Mouse (Mus musculus) testis, adult 2 months (tissue): ENCODE data around the gene Dbt.

Source experiments
- CTCF ChIP-seq: fragments of 200-500 bp; IDR thresholded peaks from 2 replicates; pipeline ENCODE4 v1.5.1; 2012; ENCODE audit warnings: low read depth, mild to moderate bottlenecking, inconsistent platforms, low read length, moderate library complexity; ENCODE audit not compliant: control insufficient read depth, insufficient read depth, insufficient replicate concordance
- POLR2A ChIP-seq: fragments of 200-500 bp; IDR thresholded peaks from 2 replicates; pipeline ENCODE4 v1.6.1; 2012; ENCODE audit warnings: low read depth, mild to moderate bottlenecking, inconsistent platforms, low read length, moderate library complexity; ENCODE audit not compliant: control insufficient read depth

DNA sequence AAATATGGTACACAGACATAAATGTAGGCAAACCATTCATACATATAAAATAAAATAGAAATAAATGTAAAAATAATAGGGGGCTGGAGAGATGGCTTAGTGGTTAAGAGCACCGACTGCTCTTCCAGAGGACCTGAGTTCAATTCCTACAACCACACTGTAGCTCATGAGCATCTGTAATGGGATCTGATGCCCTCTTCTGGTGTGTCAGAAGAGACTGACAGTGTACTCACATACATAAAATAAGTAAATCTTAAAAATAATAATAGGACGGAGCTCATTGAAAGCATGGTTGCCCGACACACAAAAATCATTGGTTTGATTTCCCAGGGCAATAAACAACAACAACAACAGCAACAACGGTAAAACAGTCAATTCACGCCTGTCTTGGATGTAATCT lies 21.9 kb upstream of the Dbt start:
- no peak for TF ChIP-seq CTCF
- TF ChIP-seq POLR2A, result no peak
